Mouse (Mus musculus) layer of hippocampus, postnatal 14 days (tissue): Measurements from ENCODE around the gene Sumo3. TPM values are rescaled to one million over a fixed set of nuclear protein-coding genes. Genes with fewer than 3 reads are reported as not detected.

Experiments used
- microRNA-seq, 2 experiments: library from miRNA; unstranded; fragments of <30 nt; microRNA quantifications; one replicate each; pipeline ENCODE4 v1.2.0; 2021
- total RNA-seq, 2 experiments: library from RNA; stranded (reverse); gene quantifications; 2 replicates each; pipeline ENCODE4 v1.2.3; 2021

The Sumo3 gene
- total RNA-seq, 2 experiments from 2014 or later: 116 to 134 TPM

Small RNA genes lying within 50 kb of the gene (microRNA-seq; reads per million reads assigned to microRNA genes)
- gene Mir1930: 16.4 to 42.1 reads per million in 2 experiments

Other genes with a start within 250 kb of the Sumo3 start
- 100 to 1,000 TPM in 1 of 2 experiments, 10 to 100 TPM in 1; 94.7 to 110 TPM for gene Adarb1, start 187.8 kb upstream of the Sumo3 start, total RNA-seq
- 10 to 100 TPM; 32.3 to 34.9 TPM for gene Fam207a, start 90.3 kb upstream of the Sumo3 start, total RNA-seq
- 1 to 10 TPM; 2.2 to 3.1 TPM for gene Itgb2, start 75.8 kb upstream of the Sumo3 start, total RNA-seq
- gene Pttg1ip, start 24.4 kb upstream of the Sumo3 start, total RNA-seq: 10 to 100 TPM; 77.4 to 79.9 TPM
- 10 to 100 TPM; 12.6 to 19.9 TPM for gene Gm49325, start 100 bp downstream of the Sumo3 start, total RNA-seq
- 10 to 100 TPM; 63.9 to 69.0 TPM for gene Ube2g2, start 16.2 kb downstream of the Sumo3 start, total RNA-seq
- under 1 TPM in 1 of 2 experiments, not detected in 1; 0.14 TPM for gene Tspear, start 80.5 kb downstream of the Sumo3 start, total RNA-seq
- not detected for gene Gm19402, start 84.7 kb downstream of the Sumo3 start, total RNA-seq
- not detected for gene Gm9508, start 91.1 kb downstream of the Sumo3 start, total RNA-seq
- gene Gm10272, start 100.5 kb downstream of the Sumo3 start, total RNA-seq: not detected
- gene Gm10024, start 105.4 kb downstream of the Sumo3 start, total RNA-seq: not detected
- gene Gm10142, start 109.7 kb downstream of the Sumo3 start, total RNA-seq: not detected
- not detected for gene Krtap12-1, start 114.5 kb downstream of the Sumo3 start, total RNA-seq
- gene Gm10100, start 120.4 kb downstream of the Sumo3 start, total RNA-seq: not detected
- not detected for gene Gm18596, start 136.5 kb downstream of the Sumo3 start, total RNA-seq
- not detected for gene Gm9736, start 145.3 kb downstream of the Sumo3 start, total RNA-seq
- not detected for gene Gm3233, start 153.6 kb downstream of the Sumo3 start, total RNA-seq
- not detected for gene Gm3238, start 165.2 kb downstream of the Sumo3 start, total RNA-seq
- not detected for gene Gm7138, start 170.8 kb downstream of the Sumo3 start, total RNA-seq
- gene Gm3250, start 176.4 kb downstream of the Sumo3 start, total RNA-seq: not detected
- not detected for gene Gm7137, start 182.1 kb downstream of the Sumo3 start, total RNA-seq
- gene Gm9639, start 189.0 kb downstream of the Sumo3 start, total RNA-seq: not detected
- gene Gm19668, start 193.0 kb downstream of the Sumo3 start, total RNA-seq: not detected
- not detected for gene Gm9507, start 205.7 kb downstream of the Sumo3 start, total RNA-seq
- gene Gm2696, start 208.6 kb downstream of the Sumo3 start, total RNA-seq: not detected
- not detected for gene Krtap10-4, start 221.0 kb downstream of the Sumo3 start, total RNA-seq
- not detected for gene Krtap10-10, start 229.8 kb downstream of the Sumo3 start, total RNA-seq
- not detected for gene Gm36176, start 240.7 kb downstream of the Sumo3 start, total RNA-seq
- gene Gm10318, start 246.8 kb downstream of the Sumo3 start, total RNA-seq: not detected